In genomic region chr6:120187587-120188176, GRCm38 (mm10) we compare ENCODE assay signal across 7 mouse cellular contexts.
A peak's percentile ranks its signal among the peaks of the same experiment; 100 is the strongest.
DNase-seq lines count a peak whose midpoint lies in the region; ATAC-seq and TF ChIP-seq lines count a peak whose summit lies in the region.

No protein-coding gene starts in this region.

- DNase-seq in CD4-positive, CD25-positive, alpha-beta regulatory T cell, adult 2 months (ENCODE audit: low read depth, low spot score): peak; percentile 87
- no peak for DNase-seq in cerebellum, postnatal 25 days

- H3K4me3 ChIP-seq in ES-Bruce4 (ENCODE audit: low read depth, low read length): peak overlapping the region; percentile 32
- peak overlapping the region; percentile 47 for H3K4me3 ChIP-seq in erythroblast, embryonic 14.5 days (replicated peaks)
- no peak overlapping the region for H3K4me3 ChIP-seq in intestine, embryonic 15.5 days (replicated peaks)
- H3K4me3 ChIP-seq in megakaryocyte, embryonic 14.5 days (replicated peaks): peak overlapping the region; percentile 87
- no peak overlapping the region for H3K4me3 ChIP-seq in stomach, embryonic 14.5 days (ENCODE audit: low read depth, low read length)

- H3K9ac ChIP-seq in ES-Bruce4 (ENCODE audit: low read depth, poor library complexity, severe bottlenecking): peak overlapping the region; percentile 66
- H3K9ac ChIP-seq in intestine, embryonic 15.5 days: no peak overlapping the region
- H3K9ac ChIP-seq in stomach, embryonic 14.5 days (replicated peaks; ENCODE audit: low read depth, low read length): no peak overlapping the region

- no peak for TF ChIP-seq CTCF in ES-Bruce4 (IDR thresholded peaks at IDR 0.05; ENCODE audit: low read depth, low read length)

- H3K4me1 ChIP-seq in ES-Bruce4 (ENCODE audit: control insufficient read depth, insufficient read depth, low read length): peaks cover 14% of the 10 kb centered on the region
- peaks cover 87% of the 10 kb centered on the region for H3K4me1 ChIP-seq in erythroblast, embryonic 14.5 days (ENCODE audit: control insufficient read depth)
- H3K4me1 ChIP-seq in intestine, embryonic 15.5 days (replicated peaks): peaks cover 16% of the 10 kb centered on the region
- H3K4me1 ChIP-seq in megakaryocyte, embryonic 14.5 days: peaks cover 72% of the 10 kb centered on the region
- peaks cover 4% of the 10 kb centered on the region; the same call in 1 of the 2 replicates for H3K4me1 ChIP-seq in stomach, embryonic 14.5 days (ENCODE audit: control insufficient read depth, insufficient read depth, low read length)

- H3K27me3 ChIP-seq in ES-Bruce4 (ENCODE audit: control insufficient read depth, insufficient read depth, low read length, poor library complexity, severe bottlenecking): no peaks in the 10 kb centered on the region
- H3K27me3 ChIP-seq in erythroblast, embryonic 14.5 days (ENCODE audit: control insufficient read depth): peaks cover 34% of the 10 kb centered on the region
- H3K27me3 ChIP-seq in intestine, embryonic 15.5 days (replicated peaks): no peaks in the 10 kb centered on the region
- H3K27me3 ChIP-seq in megakaryocyte, embryonic 14.5 days (replicated peaks): peaks cover 8% of the 10 kb centered on the region
- no peaks in the 10 kb centered on the region for H3K27me3 ChIP-seq in stomach, embryonic 14.5 days (ENCODE audit: control insufficient read depth, insufficient read depth, low read length)

- TF ChIP-seq EP300 in ES-Bruce4 (IDR thresholded peaks at IDR 0.05; ENCODE audit: insufficient read depth, low read depth, low read length): peak; percentile 90

- no peaks in the 10 kb centered on the region for H3K9me3 ChIP-seq in ES-Bruce4 (replicated peaks; ENCODE audit: control insufficient read depth, insufficient read depth, low read length, poor library complexity, severe bottlenecking)
- H3K9me3 ChIP-seq in erythroblast, embryonic 14.5 days (ENCODE audit: control insufficient read depth, low read length): no peaks in the 10 kb centered on the region
- no peaks in the 10 kb centered on the region for H3K9me3 ChIP-seq in intestine, embryonic 15.5 days
- no peaks in the 10 kb centered on the region; the same call in 1 of the 2 replicates for H3K9me3 ChIP-seq in megakaryocyte, embryonic 14.5 days
- H3K9me3 ChIP-seq in stomach, embryonic 14.5 days (ENCODE audit: control insufficient read depth, low read depth, low read length): no peaks in the 10 kb centered on the region

- no peak for TF ChIP-seq POLR2A in ES-Bruce4 (IDR thresholded peaks at IDR 0.05; ENCODE audit: insufficient read depth, low read length)

- no peaks in the 10 kb centered on the region for H3K36me3 ChIP-seq in ES-Bruce4 (ENCODE audit: control insufficient read depth, insufficient read depth, low read length, poor library complexity, severe bottlenecking)
- H3K36me3 ChIP-seq in erythroblast, embryonic 14.5 days (ENCODE audit: control insufficient read depth): no peaks in the 10 kb centered on the region
- H3K36me3 ChIP-seq in intestine, embryonic 15.5 days: no peaks in the 10 kb centered on the region
- H3K36me3 ChIP-seq in megakaryocyte, embryonic 14.5 days (replicated peaks; ENCODE audit: low read length): no peaks in the 10 kb centered on the region
- H3K36me3 ChIP-seq in stomach, embryonic 14.5 days (ENCODE audit: control insufficient read depth, insufficient read depth, low read length): no peaks in the 10 kb centered on the region

- peak overlapping the region; percentile 89 for H3K27ac ChIP-seq in ES-Bruce4 (ENCODE audit: insufficient read depth, low read length)
- H3K27ac ChIP-seq in intestine, embryonic 15.5 days: no peak overlapping the region
- no peak overlapping the region for H3K27ac ChIP-seq in stomach, embryonic 14.5 days (ENCODE audit: low read length)

- WGBS in intestine, embryonic 15.5 days: 28% methylated on average over 18 of the region's 18 CpGs
- 25% methylated on average over 18 of the region's 18 CpGs for WGBS in stomach, embryonic 14.5 days

- ATAC-seq in intestine, embryonic 15.5 days: no peak
- no peak for ATAC-seq in stomach, embryonic 14.5 days (ENCODE audit: insufficient number of reproducible peaks, insufficient read depth, low FRiP score, low read depth)

- H3K4me2 ChIP-seq in intestine, embryonic 15.5 days (replicated peaks): peak overlapping the region; percentile 39
- peak overlapping the region; percentile 15; the same call in 1 of the 2 replicates for H3K4me2 ChIP-seq in stomach, embryonic 14.5 days (replicated peaks; ENCODE audit: low read depth, low read length)

Comparison
In these comparisons a context has a peak if more than half of its experiments do, and no peak if none do; other contexts are left out.
1. H3K4me3 ChIP-seq: peak in ES-Bruce4 (single experiment), erythroblast, embryonic 14.5 days (single experiment) and megakaryocyte, embryonic 14.5 days (single experiment); none in intestine, embryonic 15.5 days (single experiment) and stomach, embryonic 14.5 days (single experiment).